Mouse (Mus musculus) bone marrow macrophage, adult 2 months (primary cell): ENCODE data around the gene Sugt1. TPM values are rescaled to one million over a fixed set of nuclear protein-coding genes. Genes with fewer than 3 reads are reported as not detected.

Source experiments
- H3K27ac ChIP-seq: 2 replicates; pipeline ENCODE4 v1.5.1; 2012; ENCODE audit warnings: low read depth, low read length; ENCODE audit not compliant: insufficient read depth
- H3K4me1 ChIP-seq: 2 replicates; pipeline ENCODE4 v1.6.1; 2012; ENCODE audit warnings: low read length; ENCODE audit not compliant: control insufficient read depth, insufficient read depth
- H3K4me3 ChIP-seq: 2 replicates; pipeline ENCODE4 v1.5.1; 2012; ENCODE audit warnings: mild to moderate bottlenecking, low read length, moderate library complexity; ENCODE audit not compliant: insufficient read depth
- CTCF ChIP-seq: IDR thresholded peaks from 2 replicates; pipeline ENCODE4 v1.5.1; 2012; ENCODE audit warnings: low read depth, mild to moderate bottlenecking, low read length, moderate library complexity
- POLR2A ChIP-seq: IDR thresholded peaks from 2 replicates; pipeline ENCODE4 v1.6.1; 2012; ENCODE audit warnings: mild to moderate bottlenecking, low read depth, low read length, borderline replicate concordance
- polyA plus RNA-seq: library from polyadenylated mRNA; stranded (reverse); fragments of >200 nt; gene quantifications from 2 replicates; pipeline ENCODE4 v1.2.4, GENCODE M21; 2012; ENCODE audit not compliant: missing spikeins, insufficient read depth, insufficient read length

The Sugt1 gene
- polyA plus RNA-seq, 1 experiment, result 179 TPM

GRCm38 (mm10) chr14:79605881-79606280, 18.4 kb downstream of the Sugt1 start:
- H3K4me3 ChIP-seq, result no peak overlapping the region
- H3K4me1 ChIP-seq, result no peaks in the 10 kb centered on the region
- no peak overlapping the region for H3K27ac ChIP-seq
- no peak for TF ChIP-seq POLR2A
- no peak for TF ChIP-seq CTCF

GRCm38 (mm10) chr14:79606392-79606791, 18.9 kb downstream of the Sugt1 start:
- Histone ChIP-seq H3K27ac (no peak overlapping the region), H3K4me3 (no peak overlapping the region), H3K4me1 (no peaks in the 10 kb centered on the region)
- no peak for TF ChIP-seq CTCF
- no peak for TF ChIP-seq POLR2A

GRCm38 (mm10) chr14:79606867-79607266, 19.4 kb downstream of the Sugt1 start:
- H3K4me3 ChIP-seq, result no peak overlapping the region
- H3K4me1 ChIP-seq, result no peaks in the 10 kb centered on the region
- no peak overlapping the region for H3K27ac ChIP-seq
- no peak for TF ChIP-seq CTCF
- TF ChIP-seq POLR2A, result no peak

GRCm38 (mm10) chr14:79607352-79607751, 19.9 kb downstream of the Sugt1 start:
- Histone ChIP-seq H3K4me3 (no peak overlapping the region), H3K27ac (no peak overlapping the region)
- TF ChIP-seq POLR2A, result no peak
- TF ChIP-seq CTCF, result no peak

GRCm38 (mm10) chr14:79608286-79608685, 20.8 kb downstream of the Sugt1 start:
- no peak for TF ChIP-seq CTCF
- no peak for TF ChIP-seq POLR2A
- Histone ChIP-seq H3K4me1 (no peaks in the 10 kb centered on the region), H3K4me3 (no peak overlapping the region), H3K27ac (no peak overlapping the region)

More at GRCm38 (mm10) chr14:79607352-79607751, 19.9 kb downstream of the Sugt1 start:
- no peaks in the 10 kb centered on the region for H3K4me1 ChIP-seq

GRCm38 (mm10) chr14:79617121-79617828, 29.8 kb downstream of the Sugt1 start:
- no peaks in the 10 kb centered on the region for H3K4me1 ChIP-seq
- no peak for TF ChIP-seq CTCF
- TF ChIP-seq POLR2A, result no peak
- no peak overlapping the region for H3K27ac ChIP-seq

GRCm38 (mm10) chr14:79619802-79620201, 32.3 kb downstream of the Sugt1 start:
- H3K4me1 ChIP-seq, result no peaks in the 10 kb centered on the region
- H3K4me3 ChIP-seq, result no peak overlapping the region
- no peak for TF ChIP-seq POLR2A
- no peak for TF ChIP-seq CTCF
- H3K27ac ChIP-seq, result no peak overlapping the region

More at GRCm38 (mm10) chr14:79617121-79617828, 29.8 kb downstream of the Sugt1 start:
- H3K4me3 ChIP-seq, result no peak overlapping the region

- Histone ChIP-seq H3K27ac (no peak overlapping the region), H3K4me1 (no peaks in the 10 kb centered on the region), H3K4me3 (no peak overlapping the region)
- TF ChIP-seq POLR2A, result no peak
- no peak for TF ChIP-seq CTCF
Measured at GRCm38 (mm10) chr14:79621143-79621542, 33.7 kb downstream of the Sugt1 start.

GRCm38 (mm10) chr14:79632330-79632729, 44.8 kb downstream of the Sugt1 start:
- H3K27ac ChIP-seq, result no peak overlapping the region
- TF ChIP-seq POLR2A (no peak), CTCF (no peak)
- no peak overlapping the region for H3K4me3 ChIP-seq
- no peaks in the 10 kb centered on the region for H3K4me1 ChIP-seq

- no peak for TF ChIP-seq POLR2A
- TF ChIP-seq CTCF, result no peak
- H3K4me3 ChIP-seq, result no peak overlapping the region
- H3K4me1 ChIP-seq, result no peaks in the 10 kb centered on the region
- no peak overlapping the region for H3K27ac ChIP-seq
Measured at GRCm38 (mm10) chr14:79633196-79633595, 45.7 kb downstream of the Sugt1 start.

GRCm38 (mm10) chr14:79636814-79637213, 49.3 kb downstream of the Sugt1 start:
- H3K4me3 ChIP-seq, result no peak overlapping the region
- TF ChIP-seq POLR2A, result no peak
- no peak for TF ChIP-seq CTCF
- H3K27ac ChIP-seq, result no peak overlapping the region
- H3K4me1 ChIP-seq, result no peaks in the 10 kb centered on the region
